Mouse (Mus musculus) inflammation-experienced regulatory T-cells, adult 16 weeks (primary cell): ENCODE results near the gene Guca1a. TPM values are rescaled to one million over a fixed set of nuclear protein-coding genes. Genes with fewer than 3 reads are reported as not detected.

Source experiments
- polyA plus RNA-seq: library from polyadenylated mRNA; unstranded; fragments of 100-300 nt; shearing (Covaris generic); gene quantifications from one replicate; pipeline ENCODE4 v1.2.1, GENCODE M21; 2017

The Guca1a gene
- not detected for polyA plus RNA-seq

GRCm38 (mm10) chr17:47400451-47400850 is at the start of gene Guca1a:
Gene Guca1a (minus strand): TSS chr17:47400584.

GRCm38 (mm10) chr17:47436907-47437547 is 36.6 kb upstream of the Guca1a start, which contains the start of gene 1700001C19Rik:
Gene 1700001C19Rik (minus strand): TSS chr17:47437376.

GRCm38 (mm10) chr17:47436156-47436906 is 35.9 kb upstream of the Guca1a start, which contains the start of gene AI661453:
Gene AI661453 (plus strand): TSS chr17:47436615.

DNA sequence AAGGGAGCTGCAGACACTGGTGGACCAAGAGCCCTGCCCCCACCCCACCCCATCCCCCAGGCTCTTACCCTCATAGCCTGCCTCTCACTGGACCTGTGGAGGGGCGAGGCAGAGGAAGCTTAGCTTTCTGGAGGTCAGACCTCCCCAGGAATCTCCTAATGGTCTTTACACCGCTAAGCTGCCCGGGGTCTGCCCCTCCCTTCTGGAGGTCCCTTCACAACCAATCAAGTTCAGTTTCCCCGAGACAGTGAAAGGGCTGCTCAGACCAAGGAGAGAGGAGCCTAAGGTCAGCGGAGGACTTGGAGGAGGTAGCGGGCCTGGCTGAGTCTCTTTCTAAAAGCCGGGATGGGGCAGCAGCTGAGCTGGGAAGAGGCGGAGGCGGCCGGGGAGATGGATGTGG is 15.2 kb downstream of the Guca1a start, which contains the start of gene Guca1b:
Guca1b (plus strand) TSS at position 249 of the 400 bp plus-strand sequence.

DNA sequence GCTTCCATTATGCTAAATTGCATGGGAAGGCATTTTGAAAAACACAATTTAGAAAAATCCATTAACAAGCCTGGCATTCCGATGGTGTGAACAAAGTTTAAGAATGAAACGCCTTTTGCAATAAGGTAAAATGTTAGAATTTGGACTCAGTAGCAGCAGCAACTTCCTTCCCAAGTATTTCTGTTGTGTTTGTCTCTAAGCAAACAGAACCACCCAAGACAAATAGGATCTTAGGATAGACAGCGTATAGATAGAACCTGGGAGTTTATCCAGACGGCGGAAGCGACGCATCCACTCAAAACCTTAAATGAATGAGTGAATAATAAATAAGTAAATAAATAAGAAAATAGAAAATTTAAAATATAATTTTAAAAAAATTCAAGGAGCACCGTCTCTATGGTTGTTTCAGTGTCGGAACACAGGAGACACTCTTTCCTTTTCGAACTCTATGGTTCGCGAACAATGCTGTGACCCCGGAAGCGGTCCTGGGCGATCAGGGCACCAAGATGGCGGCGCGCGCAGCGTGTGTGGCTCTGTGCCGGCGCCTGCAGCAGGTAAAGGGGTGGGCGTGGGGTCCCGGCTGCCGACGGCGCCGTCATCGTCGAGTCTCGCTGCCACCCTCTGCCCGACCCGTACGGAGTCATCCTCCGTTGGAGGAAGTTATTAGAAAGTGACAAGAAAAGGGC is 31.8 kb downstream of the Guca1a start, which contains the start of gene Mrps10:
Mrps10 (plus strand) TSS at position 487 of the 686 bp plus-strand sequence.

Other genes with a start within 250 kb of the Guca1a start
- 49.0 TPM for gene Mrps10, start 31.7 kb downstream of the Guca1a start, polyA plus RNA-seq
- 2.4 TPM for gene Guca1b, start 15.2 kb downstream of the Guca1a start, polyA plus RNA-seq
- gene AI661453, start 36.0 kb upstream of the Guca1a start, polyA plus RNA-seq: not detected
- not detected for gene 1700001C19Rik, start 36.8 kb upstream of the Guca1a start, polyA plus RNA-seq
- gene Taf8, start 101.7 kb upstream of the Guca1a start, polyA plus RNA-seq: 58.9 TPM
- 282 TPM for gene Ccnd3, start 104.5 kb upstream of the Guca1a start, polyA plus RNA-seq
- 18.2 TPM for gene Bysl, start 210.9 kb upstream of the Guca1a start, polyA plus RNA-seq
- gene Med20, start 211.0 kb upstream of the Guca1a start, polyA plus RNA-seq: 46.2 TPM
- gene Gm20517, start 211.0 kb upstream of the Guca1a start, polyA plus RNA-seq: 0.73 TPM
- 0.30 TPM for gene Usp49, start 230.1 kb upstream of the Guca1a start, polyA plus RNA-seq